Mouse (Mus musculus): Measurements from ENCODE around the gene Myrfl.

GRCm38 (mm10) chr10:116874490-116874889, 22.2 kb downstream of the Myrfl start:
- TF ChIP-seq POLR2A (IDR thresholded peaks at IDR 0.05; ENCODE audit: borderline replicate concordance, low read depth, low read length) (no peak), CTCF (IDR thresholded peaks at IDR 0.05; ENCODE audit: low read depth, low read length) (no peak)

All from bone marrow macrophage, adult 2 months (primary cell).